Mouse (Mus musculus) spleen, adult 18-20 months (tissue): ENCODE results near the gene Cdh5.

Experiments
- DNase-seq, 2 experiments: peaks; one replicate each; pipeline ENCODE4 v3.0.0; 2022; ENCODE audit warnings: mixed read lengths in 2 of 2

Gene Cdh5

GRCm38 (mm10) chr8:104140611-104141010 is 39.2 kb downstream of the Cdh5 start:
- no peak for DNase-seq

DNA sequence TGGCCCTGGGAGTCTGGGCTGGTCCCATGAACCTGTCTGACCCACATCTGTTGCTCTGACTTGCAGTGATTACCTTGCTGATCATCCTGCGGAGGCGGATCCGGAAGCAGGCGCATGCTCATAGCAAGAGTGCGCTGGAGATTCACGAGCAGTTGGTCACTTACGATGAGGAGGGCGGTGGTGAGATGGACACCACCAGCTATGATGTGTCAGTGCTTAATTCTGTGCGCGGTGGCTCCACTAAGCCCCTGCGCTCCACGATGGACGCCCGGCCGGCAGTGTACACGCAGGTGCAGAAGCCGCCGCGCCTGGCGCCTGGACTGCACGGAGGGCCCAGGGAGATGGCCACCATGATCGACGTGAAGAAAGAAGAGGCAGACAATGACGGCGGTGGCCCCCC is 41.0 kb downstream of the Cdh5 start:
- no peak for DNase-seq

DNA sequence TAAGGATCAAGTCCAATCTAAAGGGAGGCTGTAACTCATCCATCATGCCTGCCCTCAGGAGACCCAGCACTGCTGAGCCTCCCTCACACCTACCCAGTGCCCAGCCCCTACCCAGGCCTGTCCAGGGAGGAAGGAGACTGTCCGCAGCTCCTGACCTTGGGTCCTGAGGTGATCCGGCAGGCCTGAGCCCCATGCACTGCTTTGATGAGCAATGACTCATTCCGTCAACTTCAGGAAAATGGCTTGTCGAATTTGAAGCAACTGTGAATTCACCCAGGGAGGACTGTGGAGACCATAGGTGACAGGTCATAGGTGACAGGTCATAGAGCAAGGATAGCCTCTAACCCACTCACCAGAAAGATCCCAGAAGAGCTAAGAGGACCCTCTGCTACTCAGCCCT is 42.0 kb downstream of the Cdh5 start:
- DNase-seq, result no peak

DNA sequence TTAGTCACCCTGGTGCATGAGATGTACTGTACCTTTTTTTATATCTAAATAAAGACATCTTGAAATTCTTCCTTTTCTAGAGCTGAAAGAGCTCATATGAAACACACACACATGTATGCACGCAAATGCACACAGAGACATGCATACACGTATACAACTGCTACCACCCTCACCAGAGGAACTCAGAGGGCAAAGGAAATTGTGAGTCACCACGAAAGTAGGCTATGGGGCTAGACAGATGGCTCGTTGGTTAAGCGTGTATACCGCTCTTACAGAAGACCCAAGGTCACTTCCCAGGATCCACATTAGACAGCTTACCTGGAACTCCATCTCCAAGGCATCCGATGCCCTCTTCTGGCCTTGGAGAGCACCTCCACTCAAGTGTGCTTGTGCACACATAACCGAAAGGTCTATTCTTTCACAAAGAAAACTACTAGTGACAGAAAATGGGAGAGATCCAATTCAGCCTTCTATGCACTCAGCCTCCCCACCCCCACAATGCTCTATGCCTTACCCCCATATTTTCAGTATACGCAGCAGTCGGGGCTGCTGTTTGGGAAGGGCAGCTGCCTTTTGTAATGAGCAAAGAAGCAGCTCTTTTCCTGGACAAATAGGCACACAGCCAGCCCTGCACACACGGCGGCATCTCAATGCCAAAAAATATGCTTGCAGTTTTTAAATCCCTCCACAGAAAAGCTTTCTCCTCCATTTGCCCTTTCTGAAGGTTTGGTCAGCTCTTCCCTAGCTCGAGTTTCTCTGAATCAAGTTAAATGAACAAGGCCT is 43.2 kb downstream of the Cdh5 start:
- DNase-seq, result no peak

- peak; percentile 57 to 86 for DNase-seq
Observed at GRCm38 (mm10) chr8:104145981-104146689, 44.7 kb downstream of the Cdh5 start.

- no peak for DNase-seq
Observed at GRCm38 (mm10) chr8:104146717-104147494, 45.5 kb downstream of the Cdh5 start.

DNA sequence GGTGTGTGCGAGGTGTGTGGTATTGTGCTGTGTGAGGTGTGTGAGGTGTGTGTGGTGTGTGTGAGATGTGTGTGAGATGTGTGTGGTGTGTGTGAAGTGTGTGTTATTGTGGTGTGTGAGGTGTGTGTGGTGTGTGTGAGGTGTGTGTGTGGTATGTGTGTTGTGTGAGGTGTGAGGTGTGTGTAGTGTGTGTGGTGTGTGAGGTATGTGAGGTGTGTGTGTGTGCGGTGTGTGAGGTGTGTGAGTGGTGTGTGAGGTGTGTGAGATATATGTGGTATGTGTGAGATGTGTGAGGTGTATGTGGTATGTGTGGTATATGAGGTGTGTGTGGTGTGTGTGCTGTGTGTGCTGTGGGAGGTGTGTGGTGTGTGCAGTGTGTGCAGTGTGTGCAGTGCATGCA is 46.5 kb downstream of the Cdh5 start:
- no peak for DNase-seq

DNA sequence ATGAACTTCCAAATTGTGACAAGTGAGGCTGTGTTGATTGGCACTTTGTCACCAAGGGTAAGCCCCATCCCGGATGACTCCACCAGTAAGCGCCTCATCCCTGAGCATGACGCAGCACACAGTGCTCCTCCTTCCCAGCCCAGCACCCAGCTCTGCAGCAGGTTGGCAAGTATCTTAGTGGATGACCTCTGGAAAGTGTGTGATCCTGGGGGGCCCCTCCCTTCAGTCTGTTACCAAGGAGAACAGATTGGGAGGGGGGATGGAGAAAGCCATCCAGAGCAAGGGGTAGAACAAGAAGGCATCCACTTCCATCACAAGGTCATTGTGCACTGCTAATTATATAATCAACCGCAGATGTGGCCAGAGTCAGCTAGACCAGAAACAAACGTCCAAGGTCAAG is 59.3 kb downstream of the Cdh5 start:
- DNase-seq, result no peak

DNA sequence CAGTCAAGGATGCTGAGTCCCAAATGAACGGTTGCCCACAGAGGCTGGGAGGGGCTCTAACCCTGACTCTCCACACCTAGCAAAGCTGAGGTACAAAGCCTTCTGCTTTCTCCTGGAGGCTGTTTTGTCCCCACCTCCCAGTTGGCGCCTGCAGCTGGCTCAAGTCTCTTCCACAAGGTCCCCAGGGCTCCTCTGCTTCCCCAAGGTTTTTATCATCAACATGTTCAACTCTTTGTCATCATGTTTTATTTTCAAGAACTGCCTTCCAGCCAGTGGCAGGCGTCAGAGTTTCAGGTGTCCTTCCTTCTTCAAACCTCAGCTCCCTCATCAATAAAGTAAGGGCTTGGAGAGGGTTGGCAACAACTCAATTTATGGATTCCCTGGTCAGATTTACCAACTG is 68.0 kb downstream of the Cdh5 start:
- DNase-seq, result no peak

DNA sequence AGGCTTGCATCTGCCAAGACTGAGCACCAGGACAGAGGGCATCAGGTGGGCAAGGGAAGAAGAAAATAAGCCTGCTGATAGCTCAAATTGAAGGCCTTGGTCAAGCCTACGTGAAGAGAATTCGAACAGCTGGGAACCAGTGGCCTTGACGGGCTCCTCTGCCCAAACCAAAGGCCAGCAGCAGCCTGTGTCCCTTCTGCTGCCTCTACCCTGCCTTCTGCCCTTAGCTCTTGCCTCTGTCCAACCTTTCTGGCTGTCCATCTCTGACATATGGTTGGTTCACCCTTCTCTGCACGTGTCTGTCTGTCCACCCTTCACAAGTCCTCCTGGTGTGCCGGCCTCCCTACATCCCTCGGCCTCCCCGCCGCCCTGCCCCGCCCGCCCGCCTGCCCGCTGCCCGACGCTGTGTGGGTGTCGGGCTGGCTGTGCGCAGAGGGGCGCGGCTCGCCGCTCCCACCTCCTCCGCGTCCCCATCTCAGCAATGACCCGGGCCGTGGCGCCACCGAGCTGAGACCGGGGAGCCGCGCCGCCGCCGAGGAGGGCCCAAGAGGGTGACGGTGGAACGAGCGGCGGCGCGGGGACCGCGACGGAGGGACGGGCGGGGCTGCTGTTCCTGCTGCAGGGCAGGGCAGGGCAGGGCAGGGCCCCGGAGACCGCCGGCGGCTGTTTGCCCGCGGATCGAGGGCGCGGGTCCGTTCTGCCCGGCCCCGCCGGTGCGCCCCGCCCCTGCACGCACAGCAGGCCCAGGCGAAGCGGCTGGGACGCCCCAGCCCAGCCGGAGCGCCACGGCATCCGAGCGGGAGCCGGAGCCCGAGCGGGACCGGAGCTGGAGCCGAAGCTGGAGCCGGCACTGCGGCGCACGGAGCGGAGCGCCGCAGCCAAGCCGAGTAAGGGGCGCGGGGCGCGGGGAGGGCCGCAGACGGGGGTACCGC is 69.0 kb downstream of the Cdh5 start, which contains the start of gene Bean1:
TSS of gene Bean1 (plus strand) at position 325 of the 932 bp plus-strand sequence.
- peak; percentile 30 to 39 for DNase-seq

- no peak for DNase-seq
Observed at GRCm38 (mm10) chr8:104171050-104171620, 69.7 kb downstream of the Cdh5 start.

DNA sequence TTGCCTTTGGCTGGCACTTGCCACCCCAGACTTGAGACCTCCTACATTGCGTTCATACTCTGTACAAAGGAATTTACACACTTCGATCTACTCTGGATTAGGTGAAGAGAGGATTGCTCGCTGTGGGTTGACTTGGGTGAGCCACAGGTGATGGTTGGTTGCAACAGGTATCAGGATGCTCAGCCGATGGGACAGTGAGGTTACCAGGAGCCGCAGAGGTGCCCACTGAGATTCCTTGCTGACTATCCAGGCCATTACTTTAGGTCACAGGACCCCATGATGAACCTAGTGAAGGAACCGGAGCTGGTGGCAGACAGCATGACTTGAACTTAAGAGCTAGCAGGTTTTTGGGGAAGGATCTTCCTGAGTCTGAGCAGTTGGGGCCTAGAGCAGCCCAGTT is 71.0 kb downstream of the Cdh5 start:
- no peak for DNase-seq

DNA sequence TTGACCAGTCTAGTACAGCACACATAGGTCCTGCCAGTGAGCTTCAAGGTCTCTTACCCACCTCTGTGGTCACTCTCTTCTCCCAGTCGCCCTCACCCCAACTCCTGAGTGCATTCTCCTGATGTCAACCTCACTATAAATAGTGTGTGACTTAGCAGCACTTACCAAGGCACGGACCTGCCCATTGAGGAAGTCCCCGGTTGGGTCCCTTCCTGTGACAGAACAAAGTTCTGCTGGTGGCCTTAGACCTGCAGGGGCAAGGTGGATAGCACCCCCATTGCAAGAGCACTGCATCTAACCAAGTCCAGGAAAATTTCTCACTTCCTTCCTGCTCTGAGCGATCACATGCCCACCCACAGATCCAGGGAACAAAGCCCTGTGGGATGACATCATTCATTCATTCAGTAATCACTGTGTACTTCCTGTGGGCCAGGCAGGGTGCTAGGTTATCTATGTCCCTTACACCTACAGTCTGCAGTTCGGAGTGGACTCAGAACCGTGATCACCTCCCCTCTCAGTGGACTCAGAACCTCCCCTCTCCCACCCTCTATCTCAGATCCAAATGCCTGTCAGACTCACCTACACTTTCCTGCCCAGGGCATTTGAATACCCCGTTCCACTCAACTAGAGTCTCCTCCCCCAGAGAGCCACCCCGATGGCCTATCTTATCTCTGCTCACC is 74.6 kb downstream of the Cdh5 start:
- no peak for DNase-seq

DNA sequence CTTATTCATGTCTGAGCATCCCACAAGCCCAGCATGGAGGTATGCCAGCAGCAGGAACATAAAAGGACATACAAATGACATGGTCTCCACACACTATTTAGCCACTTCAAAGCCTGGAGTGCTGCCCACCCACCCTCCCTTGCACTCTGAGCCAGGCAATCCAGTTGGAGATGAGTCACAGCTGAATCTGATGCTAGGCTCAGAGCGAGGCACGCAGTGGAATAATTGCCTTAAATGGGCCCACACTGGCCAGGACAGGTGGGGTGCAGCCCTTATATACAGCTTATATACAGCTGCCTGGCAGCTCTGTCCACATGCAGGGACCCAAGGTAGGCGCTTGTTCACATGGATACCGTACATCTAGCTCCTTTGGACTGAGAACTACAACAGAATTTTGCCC is 75.6 kb downstream of the Cdh5 start:
- no peak for DNase-seq

DNA sequence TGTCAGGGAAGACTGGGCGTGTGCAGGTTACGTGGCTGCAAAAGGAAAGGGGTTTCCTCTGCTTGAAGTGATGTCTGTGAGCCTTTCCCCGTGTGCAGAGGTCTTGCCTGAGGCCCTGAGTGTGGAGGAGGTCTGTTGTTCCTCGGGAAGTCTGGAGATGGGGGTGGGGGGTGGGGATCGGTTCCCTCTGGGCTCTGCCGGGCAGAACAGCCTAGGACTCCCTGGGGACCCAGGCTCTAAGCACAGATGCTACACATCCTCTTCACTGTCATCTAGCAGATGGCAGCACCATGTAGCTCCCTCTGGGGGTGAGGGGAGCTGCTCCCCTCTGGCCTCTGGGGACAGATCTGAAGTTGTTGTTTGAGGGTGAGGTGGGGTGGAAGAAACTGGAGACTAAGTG is 83.5 kb downstream of the Cdh5 start:
- no peak for DNase-seq

DNA sequence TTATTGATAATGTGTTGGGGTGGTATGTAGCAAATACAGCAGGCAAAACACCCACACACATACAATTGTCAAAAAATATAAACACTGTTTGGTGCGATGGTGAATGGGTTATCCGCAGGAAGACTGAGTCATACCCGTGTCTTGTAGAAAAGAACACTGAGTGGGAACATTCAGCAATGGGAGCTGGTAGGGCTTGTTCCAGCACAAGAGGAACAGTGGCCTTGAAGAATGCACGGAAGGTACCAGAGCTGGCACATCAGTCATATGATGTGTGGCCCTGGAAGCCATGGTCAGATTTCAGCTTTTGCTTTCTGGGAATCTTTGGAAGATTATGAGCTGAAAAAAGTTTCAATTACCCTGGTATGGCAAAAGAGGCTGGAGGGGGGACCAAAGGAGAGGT is 85.4 kb downstream of the Cdh5 start:
- DNase-seq, result no peak

DNA sequence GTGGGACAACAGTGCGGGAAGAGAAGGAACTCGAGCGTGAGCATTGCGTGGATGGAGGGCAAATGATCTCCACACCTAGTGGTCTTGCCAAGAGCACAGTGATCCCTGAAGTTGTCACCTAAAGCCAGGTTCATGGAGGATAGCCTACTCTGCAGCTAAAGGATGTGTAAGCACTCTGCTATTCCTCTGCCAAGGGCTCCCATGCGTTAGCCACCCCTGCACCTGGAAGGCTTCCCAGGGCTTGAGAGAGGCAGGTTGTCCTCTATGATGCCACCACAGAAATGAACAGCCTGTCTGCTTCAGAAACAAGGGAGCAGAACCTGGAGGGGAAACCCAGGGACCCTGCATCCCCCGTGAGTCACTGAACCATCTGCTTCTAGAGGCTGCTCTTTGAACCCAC is 86.2 kb downstream of the Cdh5 start:
- DNase-seq, result no peak

GRCm38 (mm10) chr8:104188459-104188858 is 87.0 kb downstream of the Cdh5 start:
- no peak for DNase-seq

- no peak for DNase-seq
Observed at GRCm38 (mm10) chr8:104190777-104191468, 89.5 kb downstream of the Cdh5 start.

DNA sequence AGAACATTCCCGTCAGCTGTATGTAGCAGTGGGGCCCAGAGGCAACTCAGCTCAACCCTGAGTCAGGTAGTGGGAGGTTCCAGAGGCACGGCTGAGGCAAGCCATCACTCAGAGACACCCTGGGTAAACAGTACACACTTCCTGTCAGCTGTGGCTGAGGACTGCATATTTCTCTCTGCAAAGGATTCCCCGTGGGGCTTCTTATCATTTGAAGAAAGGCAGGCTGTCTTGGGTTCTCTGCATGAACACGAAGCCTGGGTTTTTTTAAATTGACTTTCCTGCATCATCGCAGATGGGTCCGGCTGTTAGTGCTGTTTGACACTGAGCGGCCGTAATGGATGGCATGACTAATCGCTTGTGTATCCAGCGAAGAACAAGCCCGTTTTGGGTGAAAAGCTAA is 90.1 kb downstream of the Cdh5 start:
- DNase-seq, result no peak
